Mouse (Mus musculus) hindbrain, embryonic 15.5 days (tissue): ENCODE results near the gene Fsip1. TPM values are rescaled to one million over a fixed set of nuclear protein-coding genes. Genes with fewer than 3 reads are reported as not detected.

ENCODE experiments used
- ATAC-seq: fragments of 200-750 bp; cut with Nextera tagmentation; 2 replicates; pipeline ENCODE4 v1.8.0; 2017; ENCODE audit warnings: low read depth, moderate number of reproducible peaks, moderate TSS enrichment; ENCODE audit not compliant: low FRiP score
- H3K27ac ChIP-seq: fragments of 300-500 bp; sonication (generic); replicated peaks from 2 replicates; pipeline ENCODE4 v1.5.1; 2015; ENCODE audit warnings: mild to moderate bottlenecking, inconsistent platforms
- H3K27me3 ChIP-seq: fragments of 300-500 bp; sonication (generic); 2 replicates; pipeline ENCODE4 v1.6.1; 2015; ENCODE audit warnings: control low read depth, inconsistent platforms
- H3K36me3 ChIP-seq: fragments of 300-500 bp; sonication (generic); 2 replicates; pipeline ENCODE4 v1.6.1; 2015; ENCODE audit warnings: control low read depth, inconsistent platforms
- H3K4me1 ChIP-seq: fragments of 300-500 bp; sonication (generic); replicated peaks from 2 replicates; pipeline ENCODE4 v1.6.1; 2015; ENCODE audit warnings: control low read depth, inconsistent platforms
- H3K4me2 ChIP-seq: fragments of 300-500 bp; sonication (generic); 2 replicates; pipeline ENCODE4 v1.6.1; 2015; ENCODE audit warnings: moderate library complexity, mild to moderate bottlenecking, inconsistent platforms
- H3K4me3 ChIP-seq: fragments of 300-500 bp; sonication (generic); 2 replicates; pipeline ENCODE4 v1.5.1; 2015; ENCODE audit warnings: mild to moderate bottlenecking, inconsistent platforms
- H3K9ac ChIP-seq: fragments of 300-500 bp; sonication (generic); 2 replicates; pipeline ENCODE4 v1.6.1; 2015; ENCODE audit warnings: inconsistent platforms
- H3K9me3 ChIP-seq: fragments of 300-500 bp; sonication (generic); 2 replicates; pipeline ENCODE4 v1.6.1; 2016; ENCODE audit warnings: control low read depth, inconsistent platforms
- WGBS: fragments of 180-500 bp; shearing (Covaris S2); methylation state at CpG from one replicate; pipeline ENCODE4 v1.1.7; 2015; 5-methylcytosine and 5-hydroxymethylcytosine counted together
- polyA plus RNA-seq: library from polyadenylated mRNA; unstranded; fragments of >200 nt; fragmentation: Nextera tagmentation; extraction: Ambion mirVana; gene quantifications from 2 replicates; pipeline ENCODE4 v1.2.1, GENCODE M21; 2015

Fsip1 gene
- polyA plus RNA-seq, 1 experiment from 2014 or later, result 3.4 TPM

DNA sequence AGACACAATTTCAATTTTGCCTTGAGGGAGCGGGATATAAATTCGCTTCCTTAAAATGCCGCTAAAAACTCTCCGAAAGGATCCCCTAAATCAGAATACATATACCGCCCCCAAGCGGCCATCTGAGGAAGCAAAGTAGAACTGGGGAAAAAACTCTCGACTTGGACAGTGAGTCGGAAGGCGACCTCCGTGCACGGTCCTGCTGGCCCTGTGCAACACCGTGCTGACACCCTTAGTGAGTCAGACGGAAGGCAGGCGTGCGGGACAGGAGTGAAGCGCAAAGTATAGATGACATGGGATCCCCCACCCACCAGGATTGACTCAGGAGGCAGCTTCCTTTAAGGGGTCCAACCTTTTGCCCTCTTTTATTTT, 145.7 kb downstream of the Fsip1 start:
- H3K36me3 ChIP-seq, result no peaks in the 10 kb centered on the region
- under 1% methylated on average over 16 of the region's 16 CpGs for WGBS

DNA sequence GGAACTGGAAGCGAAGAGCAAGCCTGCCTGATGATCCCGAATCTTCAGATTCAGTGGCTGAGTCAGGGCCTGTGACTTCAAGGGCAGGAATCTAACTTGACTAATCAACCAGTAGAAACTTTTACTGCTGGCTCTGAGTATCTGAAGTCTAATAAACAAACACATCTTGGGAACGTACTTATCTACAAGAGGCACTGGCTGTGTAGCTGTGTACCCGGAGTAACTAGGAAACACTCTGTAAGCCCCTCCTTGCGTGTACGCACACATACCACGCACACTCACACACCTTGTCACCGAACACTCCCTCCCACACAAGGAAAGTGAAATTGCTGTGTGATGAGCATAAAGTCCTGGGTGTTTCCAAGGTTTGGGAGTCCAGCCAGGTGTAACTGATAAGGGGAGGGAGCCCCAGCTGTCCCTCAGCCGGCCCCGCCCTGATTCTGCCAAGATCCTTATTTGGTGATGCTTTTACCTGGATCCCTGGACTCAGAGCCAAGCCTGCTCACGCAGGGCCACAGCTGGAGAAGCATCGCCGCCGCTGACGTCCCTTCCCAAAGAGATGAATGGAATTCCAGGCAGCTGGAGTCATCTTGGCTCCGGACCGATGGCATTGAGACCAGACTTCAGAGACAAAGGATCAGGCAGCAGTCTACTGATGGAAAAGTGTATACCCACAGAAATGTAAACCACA, 146.4 kb downstream of the Fsip1 start:
- Histone ChIP-seq H3K4me2 (peak overlapping the region; percentile 97), H3K4me3 (peak overlapping the region; percentile 48), H3K36me3 (no peaks in the 10 kb centered on the region), H3K4me1 (peaks cover 34% of the 10 kb centered on the region), H3K27ac (no peak overlapping the region), H3K9ac (peak overlapping the region; percentile 6; the same call in 1 of the 2 replicates), H3K9me3 (no peaks in the 10 kb centered on the region), H3K27me3 (peaks cover 11% of the 10 kb centered on the region)
- WGBS, result 35% methylated on average over 17 of the region's 17 CpGs
- 0 out of 2 replicates have a peak, but pooled peaks have one; percentile 24 for ATAC-seq

More for the DNA sequence above, 145.7 kb downstream of the Fsip1 start:
- Histone ChIP-seq H3K9me3 (no peaks in the 10 kb centered on the region), H3K4me3 (peak overlapping the region; percentile 48), H3K9ac (peak overlapping the region; percentile 35), H3K4me2 (peak overlapping the region; percentile 97), H3K27me3 (peaks cover 11% of the 10 kb centered on the region), H3K27ac (no peak overlapping the region), H3K4me1 (peaks cover 42% of the 10 kb centered on the region)
- ATAC-seq, result peak; percentile 80

DNA sequence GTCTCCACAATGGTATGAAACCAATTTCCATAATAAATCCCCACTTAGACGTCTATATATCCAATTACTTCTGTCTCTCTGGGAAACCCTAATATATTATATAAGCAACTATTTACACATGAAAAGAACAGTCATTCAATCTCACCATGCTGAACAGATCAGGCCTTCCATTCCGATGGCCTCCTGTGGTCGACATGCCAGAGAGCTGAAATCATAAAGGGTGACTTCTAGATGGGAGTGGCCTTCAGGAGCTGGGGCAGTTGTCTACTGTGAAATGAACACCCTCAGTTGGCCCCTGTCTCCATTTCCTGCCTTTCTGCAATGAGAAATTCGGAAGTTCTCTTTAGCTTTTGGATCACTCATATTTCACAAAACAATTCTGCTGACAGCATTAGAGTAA, 154.6 kb downstream of the Fsip1 start:
- H3K36me3 ChIP-seq, result no peaks in the 10 kb centered on the region
- no peaks in the 10 kb centered on the region for H3K4me1 ChIP-seq
- no peak overlapping the region for H3K27ac ChIP-seq
- no peak overlapping the region for H3K9ac ChIP-seq
- no peaks in the 10 kb centered on the region for H3K9me3 ChIP-seq
- H3K27me3 ChIP-seq, result no peaks in the 10 kb centered on the region
- ATAC-seq, result no peak
- 41% methylated on average over 4 of the region's 4 CpGs for WGBS
- no peak overlapping the region for H3K4me2 ChIP-seq
- no peak overlapping the region for H3K4me3 ChIP-seq

DNA sequence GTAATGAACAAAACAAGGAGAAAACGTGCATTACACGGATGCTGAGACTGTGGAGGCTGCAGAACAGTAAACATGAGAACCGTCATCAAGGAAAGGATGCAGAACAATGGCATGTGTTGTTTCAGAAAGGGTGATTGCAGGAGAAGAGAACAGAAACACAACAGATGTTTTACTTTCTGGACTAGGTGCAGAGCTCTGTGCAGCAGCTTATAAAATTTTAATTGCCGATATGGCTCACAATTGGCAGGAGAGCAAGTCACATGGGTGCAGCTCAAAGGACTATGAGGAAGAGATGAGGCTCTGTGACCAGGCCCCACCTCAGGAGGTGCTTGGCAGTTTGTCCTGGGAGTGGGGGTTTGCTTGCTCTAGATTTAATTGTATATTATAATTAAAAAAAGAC, 157.7 kb downstream of the Fsip1 start:
- H3K27me3 ChIP-seq, result no peaks in the 10 kb centered on the region
- H3K4me3 ChIP-seq, result no peak overlapping the region
- WGBS, result 67% methylated on average over 4 of the region's 4 CpGs
- no peaks in the 10 kb centered on the region for H3K36me3 ChIP-seq
- no peak overlapping the region for H3K27ac ChIP-seq
- H3K9me3 ChIP-seq, result no peaks in the 10 kb centered on the region
- H3K4me2 ChIP-seq, result no peak overlapping the region
- H3K4me1 ChIP-seq, result no peaks in the 10 kb centered on the region
- no peak for ATAC-seq
- H3K9ac ChIP-seq, result no peak overlapping the region

DNA sequence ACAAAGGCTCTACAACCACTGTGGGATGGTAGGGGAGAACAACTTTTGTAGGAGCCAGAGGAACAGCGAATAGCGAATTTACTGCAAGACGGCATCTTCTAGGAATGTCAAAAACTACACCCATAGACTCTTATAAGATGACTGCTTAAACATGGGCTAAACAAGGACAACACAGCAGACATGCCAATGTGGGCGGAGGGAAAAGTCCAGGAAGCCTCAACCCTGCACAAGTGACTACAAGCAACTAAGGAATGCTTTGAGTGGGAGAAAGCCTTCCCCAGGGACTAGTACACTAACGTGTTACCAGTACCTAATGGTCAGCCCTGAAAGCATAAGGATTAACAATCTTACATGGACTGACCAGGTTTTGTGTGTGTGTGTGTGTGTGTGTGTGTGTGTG, 165.5 kb downstream of the Fsip1 start:
- H3K4me1 ChIP-seq, result no peaks in the 10 kb centered on the region
- H3K27me3 ChIP-seq, result no peaks in the 10 kb centered on the region
- H3K9me3 ChIP-seq, result no peaks in the 10 kb centered on the region
- H3K27ac ChIP-seq, result no peak overlapping the region
- no peaks in the 10 kb centered on the region for H3K36me3 ChIP-seq
- no peak overlapping the region for H3K4me3 ChIP-seq
- no peak overlapping the region for H3K4me2 ChIP-seq
- ATAC-seq, result no peak
- WGBS, result 89% methylated on average over 5 of the region's 5 CpGs
- H3K9ac ChIP-seq, result no peak overlapping the region

DNA sequence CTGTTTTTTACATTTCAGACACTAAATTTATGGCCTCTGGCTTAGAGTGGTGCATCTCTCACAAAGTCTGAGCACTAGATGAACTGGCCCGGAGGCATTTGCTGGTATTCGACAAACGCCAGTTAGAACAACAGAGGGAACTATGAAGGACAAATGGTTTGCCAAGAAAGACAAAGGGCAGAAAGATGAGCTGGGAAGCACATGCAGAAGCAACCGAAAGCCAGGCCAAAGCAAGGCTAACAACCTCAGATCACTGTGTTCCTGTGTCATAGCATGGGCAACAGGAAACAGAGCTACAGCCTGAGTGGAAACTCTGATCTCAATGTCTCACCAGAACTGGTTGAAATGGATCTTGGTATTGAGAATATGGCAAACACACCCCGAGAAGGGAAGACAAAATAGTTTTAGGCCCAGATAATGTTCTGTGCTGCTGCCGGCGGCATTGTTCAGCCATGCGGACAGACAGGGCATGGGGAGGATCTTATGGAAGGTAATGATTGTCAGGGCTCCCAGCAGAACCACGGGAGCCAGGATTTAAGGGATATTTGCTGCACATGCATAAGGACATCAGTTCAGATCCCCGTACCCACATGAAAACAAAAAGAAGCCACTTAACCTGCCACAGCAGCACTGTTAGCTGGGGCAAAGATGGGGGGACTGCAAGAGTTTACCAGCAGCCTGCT, 169.6 kb downstream of the Fsip1 start:
- no peak for ATAC-seq
- no peak overlapping the region for H3K9ac ChIP-seq
- H3K4me2 ChIP-seq, result no peak overlapping the region
- no peaks in the 10 kb centered on the region for H3K36me3 ChIP-seq
- no peak overlapping the region for H3K4me3 ChIP-seq
- no peak overlapping the region for H3K27ac ChIP-seq
- no peaks in the 10 kb centered on the region for H3K27me3 ChIP-seq
- 74% methylated on average over 10 of the region's 10 CpGs for WGBS
- H3K9me3 ChIP-seq, result no peaks in the 10 kb centered on the region
- no peaks in the 10 kb centered on the region for H3K4me1 ChIP-seq

DNA sequence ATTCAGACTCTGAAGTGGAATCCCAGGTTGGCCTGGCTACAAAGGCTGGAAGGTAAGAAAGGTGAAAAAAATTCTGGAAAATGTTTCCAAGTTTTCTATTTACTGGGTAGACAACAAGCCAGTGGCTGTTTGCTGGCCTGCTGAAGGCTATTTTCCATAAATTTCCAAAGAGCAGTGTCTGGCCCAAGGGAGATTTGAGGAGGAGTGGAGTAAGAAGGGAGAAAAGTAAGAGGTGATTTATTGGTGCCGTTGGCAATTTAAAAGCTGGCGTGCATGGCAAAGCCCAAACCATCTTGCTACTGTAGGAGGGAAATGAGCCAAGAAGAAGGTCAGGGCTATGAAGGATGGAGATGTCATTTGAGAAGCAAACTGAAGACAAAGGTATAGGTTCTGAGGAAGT, 171.1 kb downstream of the Fsip1 start:
- no peaks in the 10 kb centered on the region for H3K4me1 ChIP-seq
- no peaks in the 10 kb centered on the region for H3K9me3 ChIP-seq
- ATAC-seq, result no peak
- H3K4me3 ChIP-seq, result no peak overlapping the region
- no peak overlapping the region for H3K27ac ChIP-seq
- 89% methylated on average over 2 of the region's 2 CpGs for WGBS
- no peak overlapping the region for H3K4me2 ChIP-seq
- H3K9ac ChIP-seq, result no peak overlapping the region
- no peaks in the 10 kb centered on the region for H3K27me3 ChIP-seq
- no peaks in the 10 kb centered on the region for H3K36me3 ChIP-seq

DNA sequence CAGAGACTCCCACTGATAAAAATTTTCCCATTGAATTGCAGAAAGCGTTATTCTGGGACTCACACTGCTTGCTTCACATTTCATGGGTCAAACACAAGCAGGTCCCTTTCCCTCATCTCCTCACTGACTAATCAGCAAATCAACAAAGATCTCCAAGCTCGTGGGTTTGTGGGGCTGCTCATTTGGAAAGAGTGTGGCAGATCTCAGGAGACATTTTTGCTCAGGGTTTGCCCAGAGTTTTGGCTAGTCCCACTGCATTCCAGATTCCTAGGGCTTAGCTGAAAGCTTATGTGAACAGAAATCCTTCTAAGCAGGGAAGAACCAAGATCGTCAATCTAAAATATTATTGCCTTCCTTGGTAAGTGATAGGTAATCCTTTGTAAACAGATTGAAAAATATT, 172.1 kb downstream of the Fsip1 start:
- Histone ChIP-seq H3K36me3 (no peaks in the 10 kb centered on the region), H3K27me3 (no peaks in the 10 kb centered on the region), H3K4me3 (no peak overlapping the region), H3K9me3 (no peaks in the 10 kb centered on the region), H3K4me2 (no peak overlapping the region), H3K27ac (no peak overlapping the region), H3K4me1 (no peaks in the 10 kb centered on the region), H3K9ac (no peak overlapping the region)
- ATAC-seq, result no peak
- 82% methylated on average over 3 of the region's 3 CpGs for WGBS

DNA sequence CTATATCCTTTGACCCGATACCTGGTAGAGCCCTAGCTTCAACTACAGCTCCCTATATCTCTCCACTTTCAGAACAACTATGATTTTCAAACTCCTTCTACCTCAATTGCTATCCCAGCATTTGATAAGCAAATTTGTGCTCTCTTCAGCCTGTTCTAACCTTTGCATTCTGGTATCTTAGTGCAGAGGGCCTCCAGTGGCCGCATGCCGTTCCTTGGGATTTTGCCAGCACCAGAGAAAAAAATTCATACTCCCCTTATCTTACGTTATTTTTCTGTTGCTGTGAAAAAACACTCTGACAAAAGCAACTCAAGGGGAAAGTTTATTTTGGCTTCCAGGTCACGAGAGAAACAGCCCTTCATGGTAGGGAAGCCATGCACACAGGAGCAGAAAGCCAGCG, 173.1 kb downstream of the Fsip1 start:
- Histone ChIP-seq H3K36me3 (no peaks in the 10 kb centered on the region), H3K9me3 (no peaks in the 10 kb centered on the region), H3K4me2 (no peak overlapping the region), H3K27me3 (no peaks in the 10 kb centered on the region), H3K27ac (no peak overlapping the region), H3K4me3 (no peak overlapping the region), H3K4me1 (no peaks in the 10 kb centered on the region), H3K9ac (no peak overlapping the region)
- 82% methylated on average over 6 of the region's 6 CpGs for WGBS
- no peak for ATAC-seq

DNA sequence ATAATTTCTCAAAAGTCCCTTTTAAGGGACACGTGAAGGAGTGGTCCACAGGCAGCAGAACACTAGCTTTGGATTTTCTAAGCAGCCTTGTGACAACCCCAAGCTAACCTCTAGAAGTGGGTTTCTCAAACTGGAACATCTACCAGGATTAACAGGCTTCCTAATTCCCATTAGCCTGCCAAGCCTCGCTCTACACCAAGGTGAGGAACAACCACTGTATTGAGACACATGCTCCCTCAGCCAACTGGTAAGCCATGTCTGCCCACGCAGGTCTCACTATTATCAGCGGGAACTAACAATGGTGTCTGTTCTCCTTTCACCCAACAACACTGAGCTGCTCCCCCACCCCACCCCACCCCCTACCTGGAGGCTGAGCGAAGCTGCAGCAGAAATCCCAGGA, 175.2 kb downstream of the Fsip1 start:
- no peaks in the 10 kb centered on the region for H3K4me1 ChIP-seq
- H3K4me3 ChIP-seq, result no peak overlapping the region
- 87% methylated on average over 5 of the region's 5 CpGs for WGBS
- H3K36me3 ChIP-seq, result no peaks in the 10 kb centered on the region
- H3K4me2 ChIP-seq, result no peak overlapping the region
- no peaks in the 10 kb centered on the region for H3K9me3 ChIP-seq
- H3K27ac ChIP-seq, result no peak overlapping the region
- ATAC-seq, result no peak
- no peak overlapping the region for H3K9ac ChIP-seq
- no peaks in the 10 kb centered on the region for H3K27me3 ChIP-seq
